Mouse (Mus musculus) liver, embryonic 15.5 days (tissue): ENCODE data around the gene Tst. TPM values are rescaled to one million over a fixed set of nuclear protein-coding genes. Genes with fewer than 3 reads are reported as not detected.

Experiments
- ATAC-seq: fragments of 200-750 bp; cut with Nextera tagmentation; 2 replicates; pipeline ENCODE4 v1.8.0; 2017; ENCODE audit warnings: moderate number of reproducible peaks, mild to moderate bottlenecking, moderate library complexity; ENCODE audit not compliant: insufficient read depth
- H3K27ac ChIP-seq: fragments of 300-500 bp; sonication (generic); replicated peaks from 2 replicates; pipeline ENCODE4 v1.5.1; 2015; ENCODE audit warnings: mild to moderate bottlenecking, inconsistent platforms
- H3K27me3 ChIP-seq: fragments of 300-500 bp; sonication (generic); 2 replicates; pipeline ENCODE4 v1.6.1; 2015; ENCODE audit warnings: mild to moderate bottlenecking, inconsistent platforms
- H3K36me3 ChIP-seq: fragments of 300-500 bp; sonication (generic); replicated peaks from 2 replicates; pipeline ENCODE4 v1.6.1; 2015; ENCODE audit warnings: moderate library complexity, mild to moderate bottlenecking, inconsistent platforms
- H3K4me1 ChIP-seq: fragments of 300-500 bp; sonication (generic); replicated peaks from 2 replicates; pipeline ENCODE4 v1.6.1; 2015; ENCODE audit warnings: inconsistent platforms
- H3K4me2 ChIP-seq: fragments of 300-500 bp; sonication (generic); 2 replicates; pipeline ENCODE4 v1.6.1; 2015; ENCODE audit warnings: moderate library complexity, mild to moderate bottlenecking, inconsistent platforms
- H3K4me3 ChIP-seq: fragments of 300-500 bp; sonication (generic); replicated peaks from 2 replicates; pipeline ENCODE4 v1.5.1; 2015; ENCODE audit warnings: mild to moderate bottlenecking, inconsistent platforms
- H3K9ac ChIP-seq: fragments of 300-500 bp; sonication (generic); 2 replicates; pipeline ENCODE4 v1.6.1; 2015; ENCODE audit warnings: moderate library complexity, mild to moderate bottlenecking, inconsistent platforms
- H3K9me3 ChIP-seq: fragments of 300-500 bp; sonication (generic); replicated peaks from 2 replicates; pipeline ENCODE4 v1.6.1; 2016; ENCODE audit warnings: inconsistent platforms
- WGBS: fragments of 180-500 bp; shearing (Covaris S2); methylation state at CpG from one replicate; pipeline ENCODE4 v1.1.7; 2015; ENCODE audit warnings: mixed read lengths; ENCODE audit not compliant: insufficient replicate concordance; 5-methylcytosine and 5-hydroxymethylcytosine counted together
- polyA plus RNA-seq: library from polyadenylated mRNA; unstranded; fragments of >200 nt; fragmentation: Nextera tagmentation; extraction: Ambion mirVana; gene quantifications from 2 replicates; pipeline ENCODE4 v1.2.1, GENCODE M21; 2015

The Tst gene
- polyA plus RNA-seq, 1 experiment from 2014 or later, result 200 TPM

DNA sequence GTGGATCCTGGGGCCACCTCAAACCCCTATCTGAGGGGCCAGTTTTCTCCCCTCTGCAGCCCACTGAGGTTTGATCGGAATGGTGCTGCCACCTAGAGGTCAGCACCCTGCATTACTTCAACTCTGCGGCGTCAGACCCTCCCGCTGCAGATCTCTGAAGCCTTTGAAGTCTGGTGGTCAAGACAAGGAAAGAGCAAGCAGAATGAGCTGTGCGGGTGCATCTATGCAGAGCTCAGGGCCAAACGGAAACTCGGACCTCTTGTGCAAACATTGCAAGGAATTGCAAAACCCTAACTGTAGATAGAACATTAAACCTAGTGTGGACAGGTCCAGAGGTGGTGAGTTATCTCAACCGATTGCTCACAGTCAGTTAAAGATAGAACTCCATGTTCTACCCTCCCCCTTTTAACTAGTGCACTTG, 36.8 kb downstream of the Tst start:
- peaks cover 27% of the 10 kb centered on the region for H3K27me3 ChIP-seq
- H3K9me3 ChIP-seq, result no peaks in the 10 kb centered on the region
- H3K36me3 ChIP-seq, result no peaks in the 10 kb centered on the region
- peaks cover 22% of the 10 kb centered on the region for H3K4me1 ChIP-seq
- peak; percentile 81 for ATAC-seq
- H3K4me3 ChIP-seq, result no peak overlapping the region
- no peak overlapping the region for H3K9ac ChIP-seq
- 3% methylated on average over 8 of the region's 8 CpGs for WGBS
- peak overlapping the region; percentile 29 for H3K27ac ChIP-seq
- no peak overlapping the region for H3K4me2 ChIP-seq

DNA sequence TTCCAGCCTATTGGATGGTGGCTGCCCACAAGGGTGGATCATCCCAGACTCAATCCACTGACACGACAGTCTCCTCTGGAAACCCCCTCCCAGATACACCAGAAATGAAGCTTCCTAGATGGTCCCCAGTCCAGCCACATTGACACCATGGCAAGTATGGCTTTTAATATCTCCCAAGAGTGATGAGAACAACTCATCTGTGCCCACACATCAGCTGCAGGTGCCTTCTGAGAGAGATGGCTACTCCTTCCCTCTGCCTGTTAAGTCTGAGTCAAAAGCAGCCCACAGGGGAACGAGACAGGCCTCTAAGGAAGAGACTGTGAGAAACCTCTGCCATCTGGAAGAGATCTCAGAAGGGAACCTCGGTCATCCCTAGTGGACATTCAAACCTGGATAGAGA, 37.9 kb downstream of the Tst start:
- ATAC-seq, result no peak

DNA sequence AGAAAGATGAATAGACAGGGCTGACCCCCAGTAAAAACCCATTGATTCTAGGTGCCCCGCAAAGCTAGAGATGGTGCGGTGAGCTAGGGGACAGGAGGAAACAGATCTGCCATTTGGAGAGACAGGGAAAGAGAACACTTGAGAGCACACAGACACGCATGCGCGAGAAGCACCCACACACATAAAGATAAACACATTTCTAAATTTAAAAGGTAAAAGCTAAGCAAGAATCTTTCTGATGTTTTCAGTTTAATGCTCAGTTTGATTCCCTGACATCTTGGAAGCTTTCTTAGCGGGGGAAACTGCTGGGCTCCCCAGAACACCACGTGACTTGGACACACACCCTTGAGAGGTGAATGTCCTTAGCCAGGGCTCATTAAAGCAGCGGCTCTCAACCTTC, 38.8 kb downstream of the Tst start:
- Histone ChIP-seq H3K4me3 (no peak overlapping the region), H3K9me3 (no peaks in the 10 kb centered on the region), H3K27me3 (peaks cover 27% of the 10 kb centered on the region), H3K4me1 (peaks cover 16% of the 10 kb centered on the region), H3K27ac (no peak overlapping the region), H3K4me2 (no peak overlapping the region), H3K36me3 (no peaks in the 10 kb centered on the region), H3K9ac (no peak overlapping the region)
- WGBS, result 68% methylated on average over 8 of the region's 8 CpGs
- no peak for ATAC-seq

More for the DNA sequence above, 37.9 kb downstream of the Tst start:
- no peaks in the 10 kb centered on the region for H3K36me3 ChIP-seq
- no peak overlapping the region for H3K27ac ChIP-seq
- H3K4me1 ChIP-seq, result peaks cover 22% of the 10 kb centered on the region
- no peak overlapping the region for H3K4me2 ChIP-seq
- WGBS, result 41% methylated on average over 3 of the region's 3 CpGs
- peaks cover 27% of the 10 kb centered on the region for H3K27me3 ChIP-seq
- H3K9ac ChIP-seq, result 0 out of 2 replicates have a peak overlapping the region, but pooled peaks have one; percentile 5
- H3K9me3 ChIP-seq, result no peaks in the 10 kb centered on the region
- no peak overlapping the region for H3K4me3 ChIP-seq

DNA sequence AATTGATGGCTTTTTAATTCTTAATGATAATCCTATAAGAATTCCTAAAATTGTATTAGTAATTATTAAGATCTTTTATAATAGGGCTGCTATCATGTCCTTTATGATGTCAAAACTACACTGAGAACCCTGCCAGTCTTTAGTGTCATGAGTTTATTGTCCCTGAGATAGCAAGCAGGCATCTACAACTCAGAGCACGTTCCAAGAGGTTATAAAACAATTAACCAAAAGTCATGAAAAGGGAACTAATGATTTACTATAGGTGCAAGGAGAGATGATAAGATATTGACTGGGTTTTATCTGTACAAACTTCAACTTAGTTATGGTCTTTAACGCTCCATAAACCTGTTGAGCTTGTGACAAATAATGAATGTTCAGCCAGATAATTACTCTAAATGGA, 39.8 kb downstream of the Tst start:
- H3K36me3 ChIP-seq, result no peaks in the 10 kb centered on the region
- H3K9ac ChIP-seq, result no peak overlapping the region
- peaks cover 27% of the 10 kb centered on the region for H3K27me3 ChIP-seq
- peaks cover 15% of the 10 kb centered on the region for H3K4me1 ChIP-seq
- no peaks in the 10 kb centered on the region for H3K9me3 ChIP-seq
- H3K4me3 ChIP-seq, result no peak overlapping the region
- no peak for ATAC-seq
- H3K4me2 ChIP-seq, result no peak overlapping the region
- WGBS, result 32% methylated on average over 2 of the region's 2 CpGs
- no peak overlapping the region for H3K27ac ChIP-seq

DNA sequence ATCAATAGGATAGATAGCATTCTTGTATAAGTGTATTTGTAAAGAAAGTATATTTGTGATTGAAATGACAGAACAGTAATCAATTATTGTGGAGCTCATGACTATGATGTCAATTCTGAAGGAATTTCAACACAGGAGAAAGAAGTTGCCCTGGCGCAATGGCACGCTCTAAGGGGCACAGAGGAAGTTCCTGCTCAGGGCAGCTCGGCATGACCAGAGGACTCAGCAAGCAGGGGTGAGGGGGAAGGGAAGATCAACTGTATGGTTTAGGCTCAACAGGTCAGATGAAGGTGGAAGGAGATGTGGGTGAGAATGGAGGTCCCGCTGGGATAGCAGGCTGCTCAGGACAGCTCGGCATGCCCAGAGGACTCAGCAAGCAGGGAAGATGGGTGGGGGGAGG, 50.2 kb downstream of the Tst start:
- no peak overlapping the region for H3K27ac ChIP-seq
- H3K9me3 ChIP-seq, result no peaks in the 10 kb centered on the region
- H3K27me3 ChIP-seq, result no peaks in the 10 kb centered on the region; the same call in 1 of the 2 replicates
- H3K36me3 ChIP-seq, result no peaks in the 10 kb centered on the region
- no peak for ATAC-seq
- no peak overlapping the region for H3K4me3 ChIP-seq
- no peak overlapping the region for H3K9ac ChIP-seq
- WGBS, result 57% methylated on average over 5 of the region's 5 CpGs
- no peak overlapping the region for H3K4me2 ChIP-seq
- no peaks in the 10 kb centered on the region for H3K4me1 ChIP-seq

DNA sequence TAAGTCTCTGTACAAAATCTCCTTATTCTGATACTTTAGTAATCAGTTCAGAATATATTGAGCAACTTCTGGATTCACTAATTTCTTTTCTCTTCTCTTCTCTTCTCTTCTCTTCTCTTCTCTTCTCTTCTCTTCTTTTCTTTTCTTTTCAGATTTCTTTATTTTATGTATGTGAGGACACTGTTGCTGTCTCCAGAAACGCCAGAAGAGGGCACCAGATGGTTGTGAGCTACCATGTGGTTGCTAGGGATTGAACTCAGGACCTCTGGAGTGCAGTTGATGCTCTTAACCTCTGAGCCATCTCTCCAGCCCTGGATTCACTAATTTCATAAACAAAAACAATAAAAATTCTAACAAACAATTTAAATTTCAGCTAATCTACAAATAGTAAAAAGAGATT, 50.7 kb downstream of the Tst start:
- no peak overlapping the region for H3K27ac ChIP-seq
- H3K4me3 ChIP-seq, result no peak overlapping the region
- no peak overlapping the region for H3K4me2 ChIP-seq
- ATAC-seq, result no peak
- WGBS, result 3% methylated on average over 1 of the region's 1 CpGs
- no peaks in the 10 kb centered on the region; the same call in 1 of the 2 replicates for H3K27me3 ChIP-seq
- no peaks in the 10 kb centered on the region for H3K36me3 ChIP-seq
- H3K9me3 ChIP-seq, result no peaks in the 10 kb centered on the region
- no peak overlapping the region for H3K9ac ChIP-seq
- no peaks in the 10 kb centered on the region for H3K4me1 ChIP-seq

DNA sequence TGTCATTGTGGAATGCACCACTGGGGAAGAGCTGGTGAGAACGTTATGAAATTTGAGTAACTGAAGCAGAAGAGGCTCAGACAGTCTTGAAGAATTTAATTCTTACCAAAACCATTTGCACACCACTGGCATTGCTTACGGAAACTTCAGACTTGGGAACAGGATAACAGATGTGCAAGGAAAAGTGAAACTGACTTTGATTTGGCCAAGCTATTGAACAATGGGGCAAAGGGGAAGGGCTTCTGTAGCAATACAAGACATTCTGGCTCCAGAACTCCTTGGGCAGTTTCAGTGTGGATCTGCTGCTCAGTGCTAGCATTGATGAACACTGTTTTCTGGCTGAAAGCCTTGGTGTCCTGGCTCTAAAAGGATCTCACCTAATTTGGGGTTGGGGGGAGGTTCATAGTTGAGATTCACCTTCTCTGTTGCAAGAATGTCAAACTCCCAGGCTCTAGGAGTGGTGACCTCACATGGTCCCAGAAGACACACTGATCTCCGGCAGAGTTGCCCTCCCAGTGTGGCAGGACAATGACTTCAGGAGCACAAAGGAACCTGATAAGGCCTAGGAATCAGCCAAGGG, 54.0 kb downstream of the Tst start:
- H3K27ac ChIP-seq, result no peak overlapping the region
- 38% methylated on average over 3 of the region's 3 CpGs for WGBS
- no peaks in the 10 kb centered on the region for H3K36me3 ChIP-seq
- no peaks in the 10 kb centered on the region; the same call in 1 of the 2 replicates for H3K27me3 ChIP-seq
- H3K4me1 ChIP-seq, result no peaks in the 10 kb centered on the region
- no peak overlapping the region for H3K9ac ChIP-seq
- no peaks in the 10 kb centered on the region for H3K9me3 ChIP-seq
- no peak for ATAC-seq
- H3K4me3 ChIP-seq, result no peak overlapping the region
- no peak overlapping the region for H3K4me2 ChIP-seq

Other genes with a start within 250 kb of the Tst start
- 31.5 and 34.0 TPM in 2 replicates for gene Ift27, start 231.8 kb downstream of the Tst start, polyA plus RNA-seq
- not detected in 2 replicates for gene Pvalb, start 199.5 kb downstream of the Tst start, polyA plus RNA-seq
- gene Ncf4, start 161.1 kb downstream of the Tst start, polyA plus RNA-seq, result 46.6 and 47.6 TPM in 2 replicates
- 1.4 and 1.5 TPM in 2 replicates for gene Csf2rb2, start 100.2 kb downstream of the Tst start, polyA plus RNA-seq
- gene Csf2rb, start 80.2 kb downstream of the Tst start, polyA plus RNA-seq, result 7.2 and 7.4 TPM in 2 replicates
- not detected in 2 replicates for gene Tex33, start 10.0 kb downstream of the Tst start, polyA plus RNA-seq
- gene Mpst, start 509 bp upstream of the Tst start, polyA plus RNA-seq, result 5.6 and 5.8 TPM in 2 replicates
- 4.5 and 4.6 TPM in 2 replicates for gene Kctd17, start 22.7 kb upstream of the Tst start, polyA plus RNA-seq
- gene Tmprss6, start 62.7 kb upstream of the Tst start, polyA plus RNA-seq, result 22.0 and 29.2 TPM in 2 replicates
- gene Il2rb, start 89.4 kb upstream of the Tst start, polyA plus RNA-seq, result 0.58 and 1.1 TPM in 2 replicates
- gene C1qtnf6, start 125.5 kb upstream of the Tst start, polyA plus RNA-seq, result 3.8 and 4.4 TPM in 2 replicates
- not detected in 2 replicates for gene Sstr3, start 138.8 kb upstream of the Tst start, polyA plus RNA-seq
- 123 and 130 TPM in 2 replicates for gene Rac2, start 166.9 kb upstream of the Tst start, polyA plus RNA-seq
- gene Cyth4, start 191.1 kb upstream of the Tst start, polyA plus RNA-seq, result 13.5 and 14.7 TPM in 2 replicates